Mouse (Mus musculus) lung, adult 2 months (tissue): Measurements from ENCODE around the gene Galk2. TPM values are rescaled to one million over a fixed set of nuclear protein-coding genes. Genes with fewer than 3 reads are reported as not detected.

Experiments
- DNase-seq: peaks from one replicate; pipeline ENCODE4 v3.0.0; 2022
- H3K4me1 ChIP-seq: fragments of 200-500 bp; 2 replicates; pipeline ENCODE4 v1.6.1; 2011; ENCODE audit warnings: low read length; ENCODE audit not compliant: control insufficient read depth, insufficient read depth
- H3K4me3 ChIP-seq: fragments of 200-500 bp; replicated peaks from 2 replicates; pipeline ENCODE3; 2011; ENCODE audit warnings: low read depth, mild to moderate bottlenecking, control low read depth, low read length; ENCODE audit errors: extremely low read depth
- CTCF ChIP-seq: fragments of 200-500 bp; IDR thresholded peaks from 2 replicates; pipeline ENCODE4 v1.5.1; 2011; ENCODE audit warnings: mild to moderate bottlenecking, low read length, control low read depth; ENCODE audit not compliant: insufficient read depth
- POLR2A ChIP-seq: fragments of 200-500 bp; IDR thresholded peaks from 2 replicates; pipeline ENCODE4 v1.6.1; 2011; ENCODE audit warnings: low read depth, mild to moderate bottlenecking, control low read depth, low read length, borderline replicate concordance; ENCODE audit errors: extremely low read depth
- WGBS: fragments of 180-500 bp; shearing (Covaris S2); methylation state at CpG from one replicate; pipeline ENCODE4 v1.1.7; 2018; 5-methylcytosine and 5-hydroxymethylcytosine counted together
- polyA plus RNA-seq: library from polyadenylated mRNA; depleted of rRNA; stranded (reverse); fragments of >200 nt; gene quantifications from 2 replicates; pipeline ENCODE4 v1.2.3, GENCODE M21; 2012

The Galk2 gene
- polyA plus RNA-seq, 1 experiment = 15.2 TPM

DNA sequence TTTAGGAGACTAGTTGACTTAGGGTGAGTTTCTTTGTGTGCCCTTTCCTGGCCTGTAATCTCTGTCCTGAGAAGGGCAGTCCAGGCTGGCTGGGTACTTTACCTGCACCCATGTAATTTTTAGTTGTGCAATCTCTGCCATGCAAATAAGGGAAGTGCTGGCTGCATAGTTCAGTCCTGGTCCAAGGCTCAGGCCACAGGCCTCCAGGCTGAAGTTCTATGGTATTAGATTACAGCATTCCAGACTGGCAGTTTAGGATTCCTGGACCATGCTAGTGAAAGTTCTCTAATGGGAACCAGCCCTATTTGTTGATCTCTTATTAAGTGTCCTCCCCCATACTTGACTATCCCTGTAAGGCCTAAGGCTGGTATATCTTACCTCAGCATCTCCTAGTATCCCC, 73.8 kb downstream of the Galk2 start:
- TF ChIP-seq CTCF (no peak), POLR2A (no peak)
- Histone ChIP-seq H3K4me1 (no peaks in the 10 kb centered on the region), H3K4me3 (no peak overlapping the region)
- no peak for DNase-seq

- Histone ChIP-seq H3K4me3 (no peak overlapping the region), H3K4me1 (no peaks in the 10 kb centered on the region)
- TF ChIP-seq CTCF (no peak), POLR2A (no peak)
- DNase-seq = no peak
- WGBS = 75% methylated on average over 3 of the region's 3 CpGs
Measured at GRCm38 (mm10) chr2:125933977-125934376, 75.1 kb downstream of the Galk2 start.

- WGBS = 75% methylated on average over 5 of the region's 5 CpGs
- no peak overlapping the region for H3K4me3 ChIP-seq
- DNase-seq = no peak
- TF ChIP-seq POLR2A (no peak), CTCF (0 out of 2 replicates have a peak, but pooled peaks have one; percentile 23)
- H3K4me1 ChIP-seq = no peaks in the 10 kb centered on the region
Measured at GRCm38 (mm10) chr2:125936396-125936795, 77.5 kb downstream of the Galk2 start.

DNA sequence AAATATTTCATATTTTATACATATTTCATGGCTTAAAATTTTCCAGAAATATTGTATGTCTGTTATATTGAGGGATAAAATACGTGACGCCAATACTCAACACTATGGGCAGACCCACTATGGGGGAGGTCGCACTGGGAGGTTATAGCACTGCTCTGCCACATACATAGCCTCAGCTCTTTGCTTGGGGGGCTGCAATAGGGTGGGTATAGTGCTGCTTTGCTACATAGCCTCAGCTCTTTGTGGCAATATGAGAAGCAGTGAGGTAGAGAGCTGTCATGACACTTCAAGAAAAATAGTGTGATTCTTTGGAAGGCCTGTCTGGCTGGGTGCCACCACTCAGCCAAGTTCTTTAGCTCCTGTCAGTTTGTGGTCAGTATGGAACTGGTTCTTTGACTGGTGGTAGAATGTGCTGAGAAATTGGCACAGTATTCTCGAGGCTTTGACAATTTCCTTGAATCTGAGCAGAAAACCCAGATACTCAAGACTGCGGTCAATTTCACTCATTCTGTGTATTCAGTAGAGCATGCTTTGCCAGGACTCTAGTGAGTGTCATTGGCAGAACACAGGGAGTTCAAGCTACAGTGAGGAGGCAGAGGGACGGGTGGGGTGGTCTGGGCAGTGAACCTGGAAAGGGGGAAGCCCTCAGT, 80.2 kb downstream of the Galk2 start:
- WGBS = 88% methylated on average over 6 of the region's 6 CpGs
- H3K4me3 ChIP-seq = no peak overlapping the region
- no peaks in the 10 kb centered on the region for H3K4me1 ChIP-seq
- TF ChIP-seq CTCF (no peak), POLR2A (no peak)
- no peak for DNase-seq

DNA sequence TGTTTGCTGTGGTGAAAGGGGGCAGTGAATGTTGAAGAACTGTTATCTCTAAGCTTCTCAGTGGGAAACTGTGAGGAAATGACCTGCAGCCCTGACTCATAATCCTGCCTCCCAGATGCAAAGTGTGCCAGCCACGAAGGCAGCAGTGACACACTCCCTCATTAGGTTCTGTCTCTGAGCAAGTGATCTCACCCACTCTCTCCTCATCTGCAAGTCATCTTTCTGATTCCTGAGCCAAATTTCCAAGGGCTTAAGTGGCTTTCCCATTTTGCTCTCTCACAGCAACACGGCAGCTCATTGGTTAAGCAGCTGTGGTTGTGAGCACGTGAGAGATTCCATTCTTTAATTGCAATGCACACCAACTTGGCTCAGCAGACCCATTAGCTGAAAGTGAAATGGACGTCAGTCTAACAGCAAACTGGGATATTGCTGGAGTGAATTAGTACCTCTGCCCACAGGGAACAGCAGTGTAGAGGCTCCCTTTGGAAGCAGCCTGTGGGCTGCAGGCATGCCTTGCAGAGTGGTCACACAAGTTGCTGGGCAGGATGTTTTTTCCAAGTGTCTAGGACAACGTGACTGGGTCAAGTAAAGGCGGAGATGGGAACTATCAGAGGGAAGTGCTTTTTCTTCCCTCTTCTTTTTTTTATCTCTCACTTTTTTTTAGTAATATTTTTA, 82.3 kb downstream of the Galk2 start:
- TF ChIP-seq POLR2A (no peak), CTCF (no peak)
- WGBS = 72% methylated on average over 6 of the region's 6 CpGs

DNA sequence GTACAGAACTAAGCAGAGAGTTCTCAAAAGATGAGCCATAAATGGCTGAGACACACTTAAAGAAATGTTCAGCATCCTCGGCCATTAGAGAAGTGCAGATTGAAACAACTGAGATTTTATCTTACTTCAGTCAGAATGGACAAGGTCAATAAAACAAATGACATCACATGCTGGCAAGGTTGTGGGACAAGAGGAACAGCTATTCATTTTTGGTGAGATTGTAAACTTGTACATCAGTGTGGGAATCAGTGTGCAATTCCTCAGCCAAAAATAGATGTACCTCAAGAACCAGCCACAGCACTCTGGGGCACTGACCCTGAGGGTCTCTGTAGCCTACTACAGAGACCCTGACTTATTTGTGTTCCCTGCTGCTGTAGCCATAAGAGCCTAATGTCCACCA, 84.4 kb downstream of the Galk2 start:
- Histone ChIP-seq H3K4me1 (no peaks in the 10 kb centered on the region), H3K4me3 (no peak overlapping the region)
- TF ChIP-seq POLR2A (no peak), CTCF (no peak)
- WGBS = 40% methylated on average over 1 of the region's 1 CpGs
- DNase-seq = no peak

More for the DNA sequence above, 82.3 kb downstream of the Galk2 start:
- Histone ChIP-seq H3K4me3 (no peak overlapping the region), H3K4me1 (no peaks in the 10 kb centered on the region)
- DNase-seq = no peak

DNA sequence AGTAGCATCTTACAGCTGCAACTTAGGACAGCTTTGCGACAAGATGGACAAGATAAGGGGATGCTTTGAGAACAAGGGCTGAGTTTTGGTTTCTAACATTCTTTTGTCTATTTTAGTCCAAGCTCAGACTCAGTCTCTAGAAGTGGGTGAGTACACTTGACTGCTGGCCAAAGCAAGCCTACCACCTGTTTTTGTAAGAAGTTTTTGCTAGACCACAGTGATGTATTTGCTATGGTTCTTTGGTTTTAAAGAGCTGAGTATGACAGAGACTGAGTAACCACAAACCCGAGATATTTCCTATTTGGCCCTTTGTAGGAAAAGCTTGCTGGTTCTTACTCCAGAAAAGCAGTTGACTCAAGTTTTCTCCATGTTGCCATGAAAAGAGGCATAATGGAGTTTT, 89.3 kb downstream of the Galk2 start:
- no peak for DNase-seq
- TF ChIP-seq POLR2A (no peak), CTCF (no peak)
- WGBS = 88% methylated on average over 2 of the region's 2 CpGs
- no peaks in the 10 kb centered on the region for H3K4me1 ChIP-seq
- no peak overlapping the region for H3K4me3 ChIP-seq

- TF ChIP-seq CTCF (no peak), POLR2A (no peak)
- no peaks in the 10 kb centered on the region for H3K4me1 ChIP-seq
- 58% methylated on average over 1 of the region's 1 CpGs for WGBS
- H3K4me3 ChIP-seq = no peak overlapping the region
- DNase-seq = no peak
Measured at GRCm38 (mm10) chr2:125968811-125969210, 109.9 kb downstream of the Galk2 start.

- TF ChIP-seq POLR2A (no peak), CTCF (no peak)
- WGBS = 48% methylated on average over 6 of the region's 6 CpGs
Measured at GRCm38 (mm10) chr2:125973207-125973606, 114.3 kb downstream of the Galk2 start.

DNA sequence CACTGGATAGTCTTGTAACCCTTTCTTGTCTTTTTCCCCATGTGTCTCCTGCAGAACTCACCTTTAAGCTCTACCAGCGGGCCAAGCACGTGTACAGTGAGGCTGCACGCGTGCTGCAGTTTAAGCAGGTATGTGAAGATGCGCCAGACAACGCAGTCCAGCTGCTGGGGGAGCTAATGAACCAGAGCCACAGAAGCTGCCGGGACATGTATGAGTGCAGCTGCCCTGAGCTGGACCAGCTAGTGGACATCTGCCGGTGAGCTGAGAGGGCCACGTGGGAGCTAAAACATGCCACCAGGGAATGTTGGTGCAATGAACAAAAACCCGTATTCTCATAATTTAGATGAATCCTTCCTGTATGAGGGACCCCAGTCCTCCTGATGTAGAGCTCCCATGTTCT, 116.3 kb downstream of the Galk2 start:
- no peak for TF ChIP-seq CTCF
- TF ChIP-seq POLR2A = no peak
- 96% methylated on average over 10 of the region's 10 CpGs for WGBS

More at GRCm38 (mm10) chr2:125973207-125973606, 114.3 kb downstream of the Galk2 start:
- H3K4me3 ChIP-seq = no peak overlapping the region
- H3K4me1 ChIP-seq = no peaks in the 10 kb centered on the region
- no peak for DNase-seq

More for the DNA sequence above, 116.3 kb downstream of the Galk2 start:
- DNase-seq = no peak
- Histone ChIP-seq H3K4me1 (no peaks in the 10 kb centered on the region), H3K4me3 (no peak overlapping the region)
